Mouse (Mus musculus) cerebellum, adult 11 months (tissue): ENCODE data around the gene Pfn1.

ENCODE experiments used
- DNase-seq: peaks from one replicate; pipeline ENCODE4 v3.0.0; 2022

Gene Pfn1

DNA sequence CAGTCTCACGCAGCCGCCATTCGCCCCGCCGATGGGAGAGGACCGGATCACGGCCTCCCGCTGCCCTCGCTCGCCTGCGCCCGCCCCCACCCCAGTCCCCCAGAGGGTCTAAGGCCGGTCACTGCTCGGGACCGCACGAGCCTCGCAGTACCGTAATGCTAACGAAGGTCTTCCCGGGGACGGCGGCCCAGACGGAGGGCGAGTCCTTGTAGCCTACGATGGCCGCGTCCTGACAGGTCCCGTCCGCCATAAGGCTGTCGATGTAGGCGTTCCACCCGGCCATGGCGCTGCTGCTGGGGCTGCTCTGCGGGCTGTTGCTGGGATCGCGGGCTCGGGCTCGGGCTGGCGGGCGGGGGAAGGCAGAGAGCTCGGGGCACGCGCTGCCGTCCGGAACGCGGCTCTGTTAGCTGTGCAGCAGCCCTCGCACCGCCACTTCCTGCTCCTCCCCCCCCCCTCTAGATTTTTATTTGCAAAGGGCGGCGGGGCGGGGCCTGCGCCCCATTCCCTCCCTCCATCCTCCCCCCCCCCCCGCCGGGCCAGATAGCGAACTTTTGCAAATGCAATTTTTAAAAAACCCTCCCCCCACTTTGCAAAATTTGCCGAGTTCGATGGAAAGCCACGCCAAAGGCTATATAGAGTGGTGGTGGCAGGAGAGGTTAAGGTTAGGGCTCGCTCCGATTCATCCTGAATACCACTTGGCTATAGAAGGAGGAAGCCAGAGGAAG lies at the start of gene Pfn1:
Pfn1 (minus strand) TSS at position 447 of the 725 bp plus-strand sequence.
- peak; percentile 72 for DNase-seq

DNA sequence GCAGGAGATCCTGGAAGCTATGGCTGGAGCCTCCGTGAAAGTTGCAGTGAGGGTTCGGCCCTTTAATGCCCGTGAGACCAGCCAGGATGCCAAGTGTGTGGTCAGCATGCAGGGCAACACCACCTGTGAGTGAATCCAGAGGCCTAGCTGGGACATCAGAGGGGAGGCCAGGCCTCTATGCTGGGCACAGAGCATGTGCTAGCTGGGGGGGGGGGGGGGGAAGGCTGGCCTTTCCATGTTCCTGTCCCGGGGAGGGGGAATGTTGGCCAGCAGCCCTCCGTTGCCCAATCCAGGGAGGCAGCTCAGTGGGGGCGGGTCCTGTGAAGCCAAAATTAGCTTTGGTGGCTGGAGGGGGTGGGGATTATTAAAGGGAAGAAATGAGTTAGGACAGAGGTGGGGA lies 48.3 kb upstream of the Pfn1 start:
- DNase-seq = no peak

DNA sequence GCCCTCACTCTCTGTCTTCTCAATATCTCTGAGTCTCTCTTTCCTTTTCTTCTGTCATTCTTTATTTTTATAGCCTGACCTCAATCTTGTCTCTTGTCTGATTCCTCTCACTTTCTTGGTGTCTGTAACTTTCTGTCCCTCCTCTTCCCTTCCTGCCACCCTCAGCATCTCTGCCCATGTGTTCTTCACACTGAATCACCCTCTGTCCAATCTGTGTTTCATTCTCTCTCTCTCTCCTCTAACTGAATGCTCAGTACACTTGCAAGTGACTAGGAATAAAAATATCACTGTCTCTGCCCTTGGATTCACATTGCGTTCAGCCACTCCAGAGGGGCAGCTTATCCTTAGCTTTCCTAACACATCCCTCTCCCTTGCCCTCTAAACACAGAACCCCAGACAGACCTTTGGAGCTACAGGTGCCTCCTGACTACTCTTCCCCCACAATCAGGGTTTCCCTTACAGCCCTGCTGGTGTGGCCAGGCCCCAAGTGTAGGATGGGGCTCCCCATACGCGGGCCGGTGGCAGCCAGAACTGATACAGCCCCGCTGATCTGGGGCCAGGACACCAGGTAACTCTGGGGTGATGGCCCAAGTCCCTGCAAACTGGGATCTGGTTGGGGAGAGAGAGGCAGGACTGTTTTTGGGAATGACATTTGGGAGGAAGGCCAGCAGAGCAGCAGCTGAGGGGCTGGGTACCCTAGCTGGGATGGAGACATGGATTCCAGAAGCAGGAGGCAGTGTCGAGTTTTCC lies 47.7 kb upstream of the Pfn1 start:
- DNase-seq = no peak

DNA sequence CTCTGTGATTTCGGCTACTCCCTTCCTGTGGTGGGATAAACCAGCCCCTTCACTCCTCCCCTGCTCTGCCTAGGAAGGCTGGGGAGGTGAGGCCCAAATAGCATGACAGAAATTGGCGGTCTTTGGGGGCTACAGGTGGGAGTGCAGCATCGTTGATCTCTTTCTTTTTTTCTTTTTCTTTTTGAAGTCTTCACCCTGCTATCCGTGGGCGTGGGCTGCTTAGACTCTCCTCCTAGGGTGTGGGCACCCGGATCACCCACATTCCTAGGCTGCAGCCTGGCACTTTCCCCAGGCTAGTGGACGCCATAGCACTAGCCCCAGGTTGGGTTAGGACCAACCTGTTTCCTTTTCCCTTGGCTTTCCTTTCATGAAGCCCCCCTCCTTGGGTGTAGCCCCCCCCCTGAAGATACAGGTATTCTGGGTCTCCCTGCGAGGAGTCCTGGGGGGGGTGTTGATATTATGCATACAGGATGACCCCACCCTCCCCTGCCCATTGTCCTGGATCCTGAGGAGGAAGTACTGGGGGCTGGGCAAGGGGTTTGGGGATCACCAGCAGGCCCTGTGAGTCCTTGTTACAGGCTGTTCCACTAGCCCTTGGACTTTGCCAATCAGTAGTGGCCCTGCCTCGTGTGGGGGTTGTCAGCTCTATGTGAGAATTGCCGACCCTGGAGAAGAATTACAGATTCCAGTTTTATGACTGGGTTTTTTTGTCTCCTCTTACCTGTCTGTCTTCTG lies 46.9 kb upstream of the Pfn1 start:
- DNase-seq = no peak

DNA sequence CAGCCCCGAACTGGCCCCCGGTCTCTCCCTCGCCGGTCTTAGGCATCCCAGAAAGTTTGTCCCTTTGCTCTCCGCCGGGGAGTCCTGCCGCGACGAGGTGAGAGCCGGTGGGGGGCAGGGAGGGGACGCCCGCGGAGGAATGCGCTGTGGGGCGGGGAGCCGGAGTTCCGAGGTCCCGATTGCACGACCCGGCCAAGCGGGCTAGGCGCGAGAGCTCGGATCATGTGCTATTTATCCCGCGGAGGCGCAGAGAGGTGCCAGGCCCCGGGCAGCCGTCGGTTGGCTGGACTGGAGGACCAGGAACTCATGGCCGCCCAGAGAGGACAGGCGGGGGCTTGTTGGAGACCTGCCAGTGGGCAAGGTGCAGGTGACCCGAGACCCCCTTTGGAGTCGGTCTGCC lies 46.2 kb upstream of the Pfn1 start:
- peak; percentile 68 for DNase-seq

DNA sequence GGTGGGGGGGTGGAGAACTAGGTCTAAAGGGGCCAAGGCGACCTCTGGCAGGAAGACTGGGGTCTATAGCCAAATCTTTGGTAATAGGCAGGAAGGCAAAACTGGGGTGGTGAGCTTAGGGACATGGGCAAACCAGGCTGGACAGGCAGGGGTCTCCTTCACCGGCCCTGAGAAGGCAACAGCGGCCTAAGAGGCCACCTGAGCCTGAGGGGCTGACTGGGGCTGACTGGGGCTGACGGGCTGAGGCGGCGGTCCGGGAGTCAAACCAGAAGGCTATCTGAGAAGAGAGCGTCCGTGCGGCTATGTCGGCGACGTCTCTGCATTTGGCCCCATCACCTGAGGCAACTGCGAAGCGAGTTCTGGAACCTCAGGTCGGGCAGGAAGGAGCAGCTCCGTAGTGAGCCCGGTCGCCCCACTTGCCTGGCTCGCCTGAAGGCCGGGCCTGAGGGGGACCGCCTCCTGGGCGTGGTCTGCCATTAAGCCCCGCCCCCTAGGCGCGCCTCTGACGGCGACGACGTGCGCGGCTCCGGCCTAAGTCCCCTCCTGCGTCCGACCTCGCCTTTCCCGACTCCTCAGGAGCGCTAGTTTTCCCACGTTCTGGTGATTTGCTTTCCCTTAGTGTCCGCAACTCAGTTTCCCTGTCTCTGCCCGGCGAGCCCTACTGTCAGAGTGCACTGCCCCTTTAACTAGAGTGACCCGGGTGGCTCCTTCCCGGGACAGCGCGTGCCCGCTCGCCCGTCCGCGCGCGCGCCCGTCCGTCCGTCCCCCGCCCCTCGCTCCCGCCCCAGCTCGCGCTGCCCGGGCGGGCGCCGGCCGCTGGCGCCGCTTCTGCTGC lies 45.5 kb upstream of the Pfn1 start, which contains the start of the genes Inca1 and Kif1c:
Inca1 (minus strand) TSS at position 434 of the 835 bp plus-strand sequence.
Kif1c (plus strand) TSS at position 827 of the 835 bp plus-strand sequence.
- DNase-seq = peak; percentile 97

DNA sequence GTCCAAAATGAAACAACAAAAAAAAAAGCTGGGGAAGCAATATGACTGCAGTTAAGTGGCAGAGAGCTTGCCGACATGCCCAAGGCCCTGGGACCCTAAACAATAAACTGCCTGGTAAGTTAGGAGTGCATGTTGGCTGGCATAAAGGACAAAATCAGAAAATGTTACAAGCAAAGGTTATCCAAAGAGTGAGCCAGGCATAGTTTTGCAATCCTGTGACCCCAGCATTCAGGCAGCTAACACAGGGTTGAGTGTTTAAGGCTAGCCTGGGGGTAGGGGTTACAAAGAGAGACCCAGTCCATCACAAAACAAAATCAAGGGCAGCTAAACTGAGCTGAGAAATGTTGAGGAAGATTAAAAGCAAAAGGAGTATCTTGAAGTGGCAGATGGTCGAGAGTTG lies 44.6 kb upstream of the Pfn1 start:
- DNase-seq = no peak

DNA sequence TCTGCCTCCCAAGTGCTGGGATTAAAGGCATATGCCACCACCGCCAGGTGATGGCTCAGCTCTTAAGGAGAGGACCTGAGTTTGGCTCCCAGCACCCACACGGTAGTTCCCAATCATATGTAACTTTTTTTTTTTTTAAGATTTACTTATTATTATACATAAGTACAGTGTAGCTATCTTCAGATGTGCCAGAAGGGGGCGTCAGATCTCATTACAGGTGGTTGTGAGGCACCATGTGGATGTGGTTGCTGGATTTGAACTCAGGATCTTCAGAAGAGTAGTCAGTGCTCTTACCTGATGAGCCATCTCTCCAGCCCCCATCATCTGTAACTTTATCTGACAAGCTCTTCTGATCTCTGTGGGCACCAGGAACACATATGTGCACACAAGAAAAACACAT lies 42.9 kb upstream of the Pfn1 start:
- no peak for DNase-seq

DNA sequence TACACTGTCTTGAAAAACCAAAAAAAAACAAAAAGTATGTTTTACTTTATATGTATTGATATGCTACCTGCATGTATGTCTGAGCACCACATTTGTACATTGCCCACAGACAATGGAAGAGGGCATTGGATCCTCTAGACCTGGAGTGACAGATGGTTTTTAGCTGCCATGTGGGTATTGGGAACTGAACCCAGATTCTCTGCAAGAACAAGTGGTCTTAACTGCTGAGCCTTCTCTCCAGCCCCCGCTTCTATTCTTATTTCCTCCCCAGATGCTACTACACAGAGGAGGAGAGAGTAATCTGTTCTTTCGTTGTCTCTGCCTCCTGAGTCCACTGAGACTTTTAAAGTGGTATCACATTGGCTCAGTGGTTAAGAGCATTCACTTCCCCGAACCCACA lies 39.1 kb upstream of the Pfn1 start:
- DNase-seq = no peak

DNA sequence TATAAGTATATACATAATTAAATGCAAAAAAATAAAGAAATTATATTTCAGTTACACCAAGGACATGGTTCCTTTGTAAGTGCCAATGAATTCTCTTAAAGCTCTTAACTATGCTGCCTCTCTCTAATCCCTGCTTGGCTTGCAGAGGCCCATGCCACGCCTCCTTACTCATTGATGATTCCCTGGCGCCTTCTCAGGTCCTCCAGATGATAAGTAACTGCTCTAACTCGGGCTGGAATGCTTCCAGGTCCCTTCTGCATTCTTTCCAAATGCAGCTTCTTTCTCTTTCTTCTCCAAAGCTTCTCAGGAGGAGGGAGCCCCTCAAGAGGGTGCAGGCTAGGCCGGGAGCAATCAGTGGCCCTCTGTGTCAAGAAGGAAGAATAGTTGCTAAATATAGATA lies 35.1 kb upstream of the Pfn1 start:
- no peak for DNase-seq

DNA sequence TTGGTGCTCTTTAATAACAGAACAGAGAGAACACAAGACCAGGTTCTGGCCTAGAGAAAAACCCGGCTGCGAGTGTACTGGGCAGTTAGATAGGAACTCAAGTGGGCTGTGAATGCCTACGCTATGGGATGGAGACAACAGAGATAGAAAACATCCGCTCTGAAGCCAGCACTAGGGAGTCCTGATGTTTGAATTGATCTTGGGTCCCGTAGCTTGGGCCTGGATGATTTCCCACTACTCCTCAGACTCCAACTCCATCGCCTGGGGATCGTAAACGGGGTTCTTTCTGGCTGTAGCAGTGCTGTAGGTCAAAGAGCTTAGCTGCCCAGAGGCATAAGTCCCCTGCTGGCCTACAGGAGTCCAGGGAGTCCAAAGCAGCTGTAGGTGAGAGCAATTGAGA lies 33.9 kb upstream of the Pfn1 start:
- no peak for DNase-seq

DNA sequence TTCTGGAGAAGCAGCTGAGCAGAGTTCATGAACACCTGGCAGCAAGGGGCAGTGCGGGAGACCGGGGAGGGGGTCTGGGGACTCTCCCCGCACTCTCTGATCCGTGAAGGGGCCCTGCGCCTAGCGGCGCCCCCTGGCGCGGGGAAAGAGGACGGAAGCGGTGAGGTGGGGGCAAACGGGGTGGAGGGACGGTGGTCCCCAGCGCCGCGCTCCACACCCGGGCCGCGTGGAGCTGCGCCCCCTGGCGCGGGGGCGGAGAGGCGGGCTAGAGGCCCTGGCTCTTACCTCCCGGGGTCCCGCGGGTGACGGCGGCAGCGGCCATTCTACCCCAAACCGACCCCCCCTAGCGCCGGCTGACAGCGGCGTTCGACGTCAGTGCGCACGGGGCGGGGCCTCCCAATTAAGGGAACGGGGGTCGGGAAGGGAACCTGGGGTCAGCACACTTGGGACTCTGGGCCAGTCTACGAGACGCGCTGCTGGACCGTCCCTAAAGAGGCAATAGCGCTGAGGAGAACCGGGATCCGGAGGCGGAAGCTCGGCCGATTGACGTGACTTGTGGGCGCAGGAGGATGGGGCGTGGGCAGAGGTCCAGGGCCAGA lies 33.3 kb upstream of the Pfn1 start, which contains the start of gene Camta2:
Camta2 (minus strand) TSS at position 505 of the 599 bp plus-strand sequence.
- peak; percentile 86 for DNase-seq

DNA sequence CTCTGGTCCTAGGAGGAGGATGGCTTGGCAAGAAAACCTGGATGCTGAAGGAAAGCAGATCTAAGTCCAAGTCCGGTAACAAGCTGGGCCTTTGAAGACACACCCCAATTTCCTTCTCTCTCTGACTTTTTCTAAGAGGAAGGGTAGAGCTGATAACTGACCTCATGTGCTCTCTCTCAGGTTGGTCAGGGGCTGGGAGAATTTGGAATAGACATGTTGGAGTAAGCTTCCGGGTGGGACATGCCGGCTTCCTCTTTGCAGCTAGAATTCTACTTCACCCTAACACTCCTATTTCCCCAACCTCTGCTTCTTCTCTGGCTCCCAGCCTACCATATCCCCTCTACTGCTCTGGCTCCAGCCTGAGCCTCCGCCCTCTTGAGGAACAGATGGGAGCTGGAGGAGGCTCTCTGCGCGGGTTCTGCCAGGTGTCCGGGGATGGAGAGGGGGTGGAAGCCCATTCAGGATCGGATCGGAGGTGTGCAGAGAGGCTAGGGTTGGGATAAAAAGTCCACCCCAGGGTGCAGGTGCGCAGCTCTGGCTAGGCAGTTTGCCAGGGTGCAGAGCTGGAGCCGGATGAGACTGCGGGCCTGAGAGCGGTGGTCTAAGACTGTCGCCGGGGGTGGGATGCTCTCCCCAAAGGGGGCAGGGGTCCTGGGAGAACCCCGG lies 32.6 kb upstream of the Pfn1 start:
- peak; percentile 69 for DNase-seq

DNA sequence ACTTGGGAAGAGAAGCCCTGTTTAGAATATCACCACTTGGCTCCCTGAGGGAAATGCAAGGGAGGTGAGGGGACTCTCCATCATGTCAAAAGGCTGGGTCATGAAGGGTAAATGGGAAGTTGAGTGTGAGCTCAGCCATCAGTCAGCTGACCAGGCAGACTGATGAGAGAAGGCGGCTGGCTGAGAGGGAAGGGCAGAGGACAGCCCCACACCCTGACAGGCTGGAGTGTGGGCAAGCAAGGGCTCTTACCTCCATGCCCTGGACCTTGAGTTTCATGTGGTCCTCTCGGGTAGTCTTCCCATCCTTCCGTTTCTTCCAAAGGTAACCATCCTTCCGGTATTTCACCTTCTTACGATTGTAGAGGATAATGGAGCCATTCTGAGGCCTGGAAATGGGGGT lies 29.2 kb upstream of the Pfn1 start:
- DNase-seq = no peak

DNA sequence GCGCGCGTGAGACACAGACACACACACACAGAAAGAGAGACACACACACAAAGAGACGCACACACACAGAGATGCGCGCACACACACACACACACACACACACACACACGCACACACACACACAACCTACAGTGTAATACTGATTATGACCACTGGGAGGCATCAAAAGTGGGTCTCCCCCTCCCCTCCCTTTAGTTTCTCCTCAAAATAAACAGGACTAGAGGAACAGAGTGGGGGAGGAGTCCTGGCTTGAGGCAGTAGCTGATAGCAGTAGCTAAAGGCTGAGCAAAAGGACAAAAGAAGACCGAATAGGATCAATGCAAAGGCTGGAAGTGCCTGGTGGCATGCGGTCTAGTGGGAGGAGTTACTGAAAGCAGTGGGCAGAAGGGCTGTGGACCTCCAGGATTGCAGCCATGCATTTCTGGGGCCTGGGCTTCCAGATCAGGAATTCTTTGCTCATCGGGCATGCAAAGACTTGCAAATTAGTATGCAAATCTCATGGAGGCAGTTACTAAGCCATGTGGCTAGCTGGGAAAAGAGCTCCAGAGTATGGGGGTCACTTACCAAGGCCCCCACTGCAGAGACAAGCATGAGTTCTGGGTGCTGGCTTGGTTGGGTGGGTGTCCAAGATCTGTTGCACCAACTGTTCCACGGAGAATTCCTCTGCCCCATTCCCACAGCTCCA lies 27.6 kb upstream of the Pfn1 start:
- no peak for DNase-seq

DNA sequence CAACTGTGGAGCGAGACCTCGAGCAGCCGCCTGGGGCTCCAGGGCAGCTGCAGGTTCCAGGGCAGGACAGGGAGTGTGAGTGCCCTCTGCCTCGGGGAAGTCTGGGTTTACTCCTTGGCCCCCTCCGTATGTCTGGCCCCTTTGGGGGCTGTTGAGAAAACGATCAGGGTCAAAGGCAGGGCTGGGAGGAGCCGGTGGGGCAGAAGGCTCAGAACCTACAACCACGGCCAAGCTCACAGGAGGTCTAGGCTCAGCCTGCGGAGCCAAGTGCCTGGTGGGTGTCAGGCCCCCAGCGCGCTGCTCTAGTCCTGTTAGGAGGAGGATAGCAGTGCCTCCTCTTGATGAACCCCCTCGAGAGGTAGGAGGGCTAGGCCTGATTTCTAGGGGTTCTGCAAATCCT lies 26.7 kb upstream of the Pfn1 start:
- no peak for DNase-seq

DNA sequence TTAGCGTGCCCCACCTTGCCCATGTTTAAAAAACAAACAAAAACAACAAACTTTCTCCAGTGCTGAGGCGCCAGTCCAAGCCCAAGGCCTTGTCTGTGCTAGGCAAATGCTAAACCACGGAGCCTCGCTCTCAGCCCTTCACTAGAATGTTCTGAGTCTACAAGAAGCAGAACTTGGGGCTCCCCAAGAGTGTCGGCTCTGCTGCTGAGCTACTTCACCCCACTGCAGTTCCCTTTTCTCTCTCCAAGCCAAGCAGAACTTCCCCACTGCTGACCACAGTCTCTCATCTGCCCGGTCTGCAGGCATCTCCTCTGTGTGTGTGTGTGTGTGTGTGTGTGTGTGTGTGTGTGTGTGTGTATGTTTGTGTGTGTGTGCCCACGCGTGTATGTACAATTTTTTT lies 25.4 kb upstream of the Pfn1 start:
- no peak for DNase-seq

DNA sequence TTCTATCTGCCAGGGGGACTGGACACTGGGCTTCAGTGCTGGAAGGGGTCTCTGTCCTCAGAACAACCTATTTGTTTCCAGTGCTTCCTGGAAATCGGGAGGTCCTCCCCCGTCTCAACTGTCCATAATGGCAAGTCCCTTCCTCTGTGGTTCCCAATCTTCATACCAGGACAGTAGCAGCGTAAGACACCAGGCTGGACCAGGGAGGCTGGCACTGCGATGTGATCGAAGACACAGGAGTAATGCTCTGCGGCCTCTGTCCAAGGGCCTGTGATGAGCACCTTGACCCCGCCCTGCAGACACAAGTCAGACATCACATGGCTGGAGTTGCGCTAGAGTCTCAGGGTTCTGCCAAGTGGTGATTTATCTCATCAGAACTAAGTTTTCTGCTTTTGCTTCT lies 24.9 kb upstream of the Pfn1 start:
- DNase-seq = no peak

DNA sequence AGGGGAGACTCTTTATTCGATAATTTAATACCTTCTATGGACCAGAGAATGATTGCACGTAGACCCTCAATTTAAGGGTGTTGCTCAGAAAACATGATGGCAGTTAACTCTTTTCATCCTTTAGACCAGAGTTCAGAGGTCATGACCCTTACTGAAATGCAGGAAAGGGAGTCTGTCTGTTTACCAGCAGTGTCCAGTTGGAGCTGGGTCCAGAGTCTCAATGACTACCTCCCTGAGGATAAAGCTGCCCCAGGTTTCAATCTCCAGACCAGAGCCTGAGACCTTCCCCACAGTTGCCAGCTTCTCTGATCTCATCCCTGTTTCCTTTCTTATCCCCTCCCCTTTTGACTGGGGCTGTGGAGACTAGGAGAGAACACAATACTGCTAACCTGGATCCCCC lies 24.1 kb upstream of the Pfn1 start:
- no peak for DNase-seq

DNA sequence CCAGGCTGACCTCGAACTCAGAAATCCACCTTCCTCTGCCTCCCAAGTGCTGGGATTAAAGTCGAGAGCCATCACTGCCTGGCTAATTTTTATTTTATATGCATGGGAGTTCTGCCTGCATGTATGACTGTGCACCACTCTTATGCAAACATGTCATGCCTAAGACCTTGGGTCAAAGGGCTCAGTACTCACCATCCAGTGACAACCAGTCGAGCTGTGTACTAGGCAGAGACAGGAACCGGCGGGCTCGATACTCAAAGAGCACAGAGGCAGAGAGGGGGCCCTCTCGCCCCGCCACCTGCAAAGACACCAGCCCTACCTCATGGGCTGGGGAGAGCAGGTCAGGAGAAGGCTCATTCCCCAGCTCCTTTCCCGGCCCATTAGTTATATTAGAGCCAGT lies 23.6 kb upstream of the Pfn1 start:
- DNase-seq = no peak

DNA sequence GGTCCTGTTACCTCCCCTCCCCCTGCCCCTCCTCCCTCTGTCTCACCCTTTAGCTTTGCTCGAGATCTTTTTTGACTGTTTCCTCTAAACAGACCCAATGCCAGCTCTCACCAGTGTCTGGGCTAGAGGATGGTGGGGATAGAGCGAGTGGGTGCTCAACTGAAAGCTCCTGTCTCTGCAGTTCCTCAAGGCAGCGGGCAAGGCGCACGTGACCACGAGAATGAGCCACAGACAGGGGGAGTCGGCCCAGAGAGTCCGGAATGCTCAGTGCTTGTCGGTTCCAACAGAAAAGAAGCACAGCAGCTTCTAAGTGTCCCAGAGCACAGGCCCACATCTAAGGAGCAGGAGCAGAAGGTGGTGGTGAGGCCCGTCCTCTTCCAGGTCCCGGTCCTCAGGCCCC lies 20.1 kb upstream of the Pfn1 start:
- no peak for DNase-seq
